Mouse (Mus musculus) MEL (cell line): ENCODE measurements around the gene Pigt.

Source experiments
- EP300 ChIP-seq, 2 experiments: IDR thresholded peaks; 2 replicates each; pipeline ENCODE4 v1.6.1; 2011; ENCODE audit warnings: improper control_type of control experiment in 2 of 2, low read length in 2 of 2, low read depth in 1 of 2, mild to moderate bottlenecking in 1 of 2
- RCOR1 ChIP-seq: IDR thresholded peaks from 2 replicates; pipeline ENCODE4 v1.6.1; 2012; ENCODE audit warnings: low read depth, mild to moderate bottlenecking, inconsistent platforms, low read length, improper control_type of control experiment

DNA sequence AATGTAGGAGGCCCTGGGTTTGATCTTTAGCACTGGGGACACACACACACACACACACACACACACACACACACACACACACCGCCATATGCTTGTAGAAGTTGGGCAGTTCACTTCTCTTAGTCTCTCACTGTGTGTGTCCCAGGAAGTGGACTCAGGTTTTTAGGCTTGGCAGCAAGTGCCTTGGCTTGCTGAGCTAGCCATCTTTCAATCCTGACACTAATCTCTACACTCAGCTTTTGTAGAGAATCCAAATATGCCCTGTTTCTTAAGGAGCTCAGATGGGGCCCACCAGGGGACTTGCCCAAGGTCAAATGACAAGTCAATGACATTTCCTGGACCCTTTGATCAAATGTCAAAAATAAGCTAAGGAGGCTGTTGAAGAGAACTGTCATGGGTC lies 40.9 kb upstream of the Pigt start:
- no peak for TF ChIP-seq EP300 (IDR thresholded peaks at IDR 0.05; ENCODE audit: low read depth in 1 of 2, low read length in 2 of 2)
- no peak for TF ChIP-seq RCOR1
